Mouse (Mus musculus): Measurements from ENCODE around the gene Mlana. TPM values are rescaled to one million over a fixed set of nuclear protein-coding genes. Genes with fewer than 3 reads are reported as not detected.

Mlana gene
- 3.0 and 4.2 TPM in 2 replicates for total RNA-seq (2012; rRNA removed)

DNA sequence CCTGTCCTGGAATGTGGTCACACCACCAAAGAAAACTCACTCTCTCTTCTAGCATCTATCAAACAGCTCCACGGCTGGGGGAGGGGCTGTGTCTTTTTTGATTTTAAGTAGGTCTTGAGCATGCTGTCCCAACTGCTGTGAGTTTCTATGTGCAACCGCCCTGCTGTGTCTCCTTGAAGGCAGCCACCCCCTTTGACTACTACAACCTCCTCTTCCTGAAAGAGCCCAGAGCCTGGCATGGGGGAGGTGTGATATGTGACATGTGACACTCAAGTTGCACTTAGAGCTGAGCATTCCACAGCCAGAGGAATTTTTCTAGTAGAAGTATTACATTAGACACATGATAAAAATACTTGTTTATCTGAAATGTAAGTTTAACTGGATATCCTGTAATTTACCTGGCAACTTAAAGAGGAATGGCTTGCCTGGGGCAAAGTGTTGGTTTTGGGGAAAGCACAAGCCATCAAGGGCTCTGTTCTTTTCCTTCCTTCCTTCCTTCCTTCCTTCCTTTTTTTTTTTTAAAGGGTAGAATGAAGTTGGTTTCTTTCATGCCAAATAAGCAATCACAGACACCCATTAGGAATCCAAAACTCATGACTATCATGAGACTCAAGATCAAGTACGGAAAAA, at the start of gene Mlana:
TSS of gene Mlana (plus strand) at position 580 of the 630 bp plus-strand sequence.
- H3K4me3 ChIP-seq (ENCODE audit: insufficient read depth in 1 of 2, low read depth in 1 of 2, low read length in 2 of 2, poor library complexity in 1 of 2, severe bottlenecking in 1 of 2): no peak within 1 kb of the TSS
- no peaks in the 10 kb centered on the region for H3K36me3 ChIP-seq (ENCODE audit: control insufficient read depth, insufficient read depth, low read length, poor library complexity, severe bottlenecking)
- in situ Hi-C loops (cut with MboI; ENCODE audit: low sequenced_read_pairs in 2 of 2, unreplicated experiment in 2 of 2): no loop called here
- H3K9ac ChIP-seq (ENCODE audit: insufficient read depth, low read depth, low read length, poor library complexity, severe bottlenecking): no peak within 1 kb of the TSS
- H3K9me3 ChIP-seq (ENCODE audit: control insufficient read depth, insufficient read depth, low read depth, low read length): no peaks in the 10 kb centered on the region
- H3K27ac ChIP-seq (ENCODE audit: insufficient read depth, low read depth, low read length, poor library complexity, severe bottlenecking): no peak within 1 kb of the TSS
- TF ChIP-seq CHD2 (IDR thresholded peaks at IDR 0.05; ENCODE audit: low read depth, low read length) (no peak), ZNF384 (IDR thresholded peaks at IDR 0.05; ENCODE audit: low read depth, low read length) (no peak), MAFK (IDR thresholded peaks at IDR 0.05; ENCODE audit: insufficient read depth, low read depth, low read length) (no peak), HCFC1 (IDR thresholded peaks at IDR 0.05; ENCODE audit: borderline replicate concordance, insufficient read depth, low read length) (no peak), ZC3H11A (IDR thresholded peaks at IDR 0.05; ENCODE audit: borderline replicate concordance, low read depth, low read length) (no peak)
- DNase-seq (ENCODE audit: low read depth, low spot score): no peak
- H3K4me1 ChIP-seq (ENCODE audit: control insufficient read depth in 2 of 2, insufficient read depth in 2 of 2, low read length in 2 of 2, poor library complexity in 1 of 2): peaks cover 3 to 6% of the 10 kb centered on the region in 2 experiments; a peak in 2 of 4 replicates

- Histone ChIP-seq H3K27ac (ENCODE audit: insufficient read depth, low read depth, low read length, poor library complexity, severe bottlenecking) (no peak overlapping the region), H3K4me1 (ENCODE audit: control insufficient read depth in 2 of 2, insufficient read depth in 2 of 2, low read length in 2 of 2, poor library complexity in 1 of 2) (peaks cover 0 to 2% of the 10 kb centered on the region in 2 experiments; a peak in 1 of 4 replicates)
Observed at GRCm38 (mm10) chr19:29648550-29648914, 49.1 kb upstream of the Mlana start.

GRCm38 (mm10) chr19:29649683-29650082, 47.9 kb upstream of the Mlana start:
- in situ Hi-C loops (cut with MboI; ENCODE audit: low sequenced_read_pairs in 2 of 2, unreplicated experiment in 2 of 2): no loop called here
- TF ChIP-seq ZNF384 (IDR thresholded peaks at IDR 0.05; ENCODE audit: low read depth, low read length): no peak
- no peak for TF ChIP-seq HCFC1 (IDR thresholded peaks at IDR 0.05; ENCODE audit: borderline replicate concordance, insufficient read depth, low read length)
- no peak for TF ChIP-seq MAFK (IDR thresholded peaks at IDR 0.05; ENCODE audit: insufficient read depth, low read depth, low read length)
- TF ChIP-seq CHD2 (IDR thresholded peaks at IDR 0.05; ENCODE audit: low read depth, low read length): no peak
- TF ChIP-seq ZC3H11A (IDR thresholded peaks at IDR 0.05; ENCODE audit: borderline replicate concordance, low read depth, low read length): no peak
- Histone ChIP-seq H3K9ac (ENCODE audit: insufficient read depth, low read depth, low read length, poor library complexity, severe bottlenecking) (no peak overlapping the region), H3K4me1 (ENCODE audit: control insufficient read depth in 2 of 2, insufficient read depth in 2 of 2, low read length in 2 of 2, poor library complexity in 1 of 2) (peaks cover 0 to 6% of the 10 kb centered on the region in 2 experiments; a peak in 2 of 4 replicates), H3K36me3 (ENCODE audit: control insufficient read depth, insufficient read depth, low read length, poor library complexity, severe bottlenecking) (peaks cover 4% of the 10 kb centered on the region; the same call in 1 of the 2 replicates), H3K4me3 (ENCODE audit: insufficient read depth in 1 of 2, low read depth in 1 of 2, low read length in 2 of 2, poor library complexity in 1 of 2, severe bottlenecking in 1 of 2) (no peak overlapping the region), H3K9me3 (ENCODE audit: control insufficient read depth, insufficient read depth, low read depth, low read length) (no peaks in the 10 kb centered on the region), H3K27ac (ENCODE audit: insufficient read depth, low read depth, low read length, poor library complexity, severe bottlenecking) (no peak overlapping the region)
- no peak for DNase-seq (ENCODE audit: low read depth, low spot score)

More at GRCm38 (mm10) chr19:29648550-29648914, 49.1 kb upstream of the Mlana start:
- Histone ChIP-seq H3K36me3 (ENCODE audit: control insufficient read depth, insufficient read depth, low read length, poor library complexity, severe bottlenecking) (peaks cover 4% of the 10 kb centered on the region; the same call in 1 of the 2 replicates), H3K4me3 (ENCODE audit: insufficient read depth in 1 of 2, low read depth in 1 of 2, low read length in 2 of 2, poor library complexity in 1 of 2, severe bottlenecking in 1 of 2) (peak overlapping the region in 1 of 2 experiments; percentile 88; a peak in 1 of 4 replicates), H3K9me3 (ENCODE audit: control insufficient read depth, insufficient read depth, low read depth, low read length) (no peaks in the 10 kb centered on the region), H3K9ac (ENCODE audit: insufficient read depth, low read depth, low read length, poor library complexity, severe bottlenecking) (no peak overlapping the region)
- in situ Hi-C loops (cut with MboI; ENCODE audit: low sequenced_read_pairs in 2 of 2, unreplicated experiment in 2 of 2): no loop called here
- TF ChIP-seq ZNF384 (IDR thresholded peaks at IDR 0.05; ENCODE audit: low read depth, low read length) (no peak), HCFC1 (IDR thresholded peaks at IDR 0.05; ENCODE audit: borderline replicate concordance, insufficient read depth, low read length) (no peak), MAFK (IDR thresholded peaks at IDR 0.05; ENCODE audit: insufficient read depth, low read depth, low read length) (no peak), ZC3H11A (IDR thresholded peaks at IDR 0.05; ENCODE audit: borderline replicate concordance, low read depth, low read length) (no peak), CHD2 (IDR thresholded peaks at IDR 0.05; ENCODE audit: low read depth, low read length) (no peak)
- DNase-seq (ENCODE audit: low read depth, low spot score): no peak

GRCm38 (mm10) chr19:29653768-29654265, 43.8 kb upstream of the Mlana start:
- Histone ChIP-seq H3K36me3 (ENCODE audit: control insufficient read depth, insufficient read depth, low read length, poor library complexity, severe bottlenecking) (no peaks in the 10 kb centered on the region), H3K4me1 (ENCODE audit: control insufficient read depth in 2 of 2, insufficient read depth in 2 of 2, low read length in 2 of 2, poor library complexity in 1 of 2) (peaks cover 4 to 23% of the 10 kb centered on the region in 2 experiments), H3K4me3 (ENCODE audit: insufficient read depth in 1 of 2, low read depth in 1 of 2, low read length in 2 of 2, poor library complexity in 1 of 2, severe bottlenecking in 1 of 2) (no peak overlapping the region), H3K9me3 (ENCODE audit: control insufficient read depth, insufficient read depth, low read depth, low read length) (no peaks in the 10 kb centered on the region), H3K27ac (ENCODE audit: insufficient read depth, low read depth, low read length, poor library complexity, severe bottlenecking) (peak overlapping the region; percentile 1; the same call in 1 of the 2 replicates), H3K9ac (ENCODE audit: insufficient read depth, low read depth, low read length, poor library complexity, severe bottlenecking) (no peak overlapping the region)
- in situ Hi-C loops (cut with MboI; ENCODE audit: low sequenced_read_pairs in 2 of 2, unreplicated experiment in 2 of 2): no loop called here
- no peak for DNase-seq (ENCODE audit: low read depth, low spot score)
- no peak for TF ChIP-seq HCFC1 (IDR thresholded peaks at IDR 0.05; ENCODE audit: borderline replicate concordance, insufficient read depth, low read length)
- TF ChIP-seq ZNF384 (IDR thresholded peaks at IDR 0.05; ENCODE audit: low read depth, low read length): no peak
- TF ChIP-seq CHD2 (IDR thresholded peaks at IDR 0.05; ENCODE audit: low read depth, low read length): no peak
